Mouse (Mus musculus): Measurements from ENCODE around the gene Tmem262. TPM values are rescaled to one million over a fixed set of nuclear protein-coding genes. Genes with fewer than 3 reads are reported as not detected.

Tmem262 gene
- polyA plus RNA-seq, 1 experiment = not detected

- TF ChIP-seq CTCF (IDR thresholded peaks at IDR 0.05; ENCODE audit: borderline replicate concordance, insufficient read depth, low read depth, low read length) (no peak), POLR2A (IDR thresholded peaks at IDR 0.05; ENCODE audit: borderline replicate concordance, insufficient read depth, low read length) (no peak)
- Histone ChIP-seq H3K27ac (ENCODE audit: insufficient read depth, low read length) (peak overlapping the region; percentile 92), H3K4me1 (ENCODE audit: control insufficient read depth, insufficient read depth, low read length) (no peaks in the 10 kb centered on the region), H3K27me3 (ENCODE audit: control insufficient read depth, insufficient read depth, low read length) (no peaks in the 10 kb centered on the region), H3K4me3 (replicated peaks; ENCODE audit: insufficient read depth, low read depth, low read length) (peak overlapping the region; percentile 87)
- DNase-seq = no peak
- 9% methylated on average over 20 of the region's 20 CpGs for WGBS
These were observed 34.2 kb upstream of the Tmem262 start for GRCm38 (mm10) chr19:6045366-6046293.

- Histone ChIP-seq H3K27me3 (ENCODE audit: control insufficient read depth, insufficient read depth, low read length) (no peaks in the 10 kb centered on the region), H3K27ac (ENCODE audit: insufficient read depth, low read length) (peak within 1 kb of the TSS; percentile 96), H3K4me1 (ENCODE audit: control insufficient read depth, insufficient read depth, low read length) (no peaks in the 10 kb centered on the region; the same call in 1 of the 2 replicates), H3K4me3 (replicated peaks; ENCODE audit: insufficient read depth, low read depth, low read length) (peak within 1 kb of the TSS; percentile 87)
- under 1% methylated on average over 65 of the region's 65 CpGs for WGBS
- TF ChIP-seq CTCF (IDR thresholded peaks at IDR 0.05; ENCODE audit: borderline replicate concordance, insufficient read depth, low read depth, low read length) (no peak), POLR2A (IDR thresholded peaks at IDR 0.05; ENCODE audit: borderline replicate concordance, insufficient read depth, low read length) (peak; percentile 78)
- DNase-seq = peak; percentile 94 to 96
These were observed 33.3 kb upstream of the Tmem262 start, which contains the start of gene Syvn1 for GRCm38 (mm10) chr19:6046294-6047153. Syvn1 (plus strand) TSS chr19:6046576.

DNA sequence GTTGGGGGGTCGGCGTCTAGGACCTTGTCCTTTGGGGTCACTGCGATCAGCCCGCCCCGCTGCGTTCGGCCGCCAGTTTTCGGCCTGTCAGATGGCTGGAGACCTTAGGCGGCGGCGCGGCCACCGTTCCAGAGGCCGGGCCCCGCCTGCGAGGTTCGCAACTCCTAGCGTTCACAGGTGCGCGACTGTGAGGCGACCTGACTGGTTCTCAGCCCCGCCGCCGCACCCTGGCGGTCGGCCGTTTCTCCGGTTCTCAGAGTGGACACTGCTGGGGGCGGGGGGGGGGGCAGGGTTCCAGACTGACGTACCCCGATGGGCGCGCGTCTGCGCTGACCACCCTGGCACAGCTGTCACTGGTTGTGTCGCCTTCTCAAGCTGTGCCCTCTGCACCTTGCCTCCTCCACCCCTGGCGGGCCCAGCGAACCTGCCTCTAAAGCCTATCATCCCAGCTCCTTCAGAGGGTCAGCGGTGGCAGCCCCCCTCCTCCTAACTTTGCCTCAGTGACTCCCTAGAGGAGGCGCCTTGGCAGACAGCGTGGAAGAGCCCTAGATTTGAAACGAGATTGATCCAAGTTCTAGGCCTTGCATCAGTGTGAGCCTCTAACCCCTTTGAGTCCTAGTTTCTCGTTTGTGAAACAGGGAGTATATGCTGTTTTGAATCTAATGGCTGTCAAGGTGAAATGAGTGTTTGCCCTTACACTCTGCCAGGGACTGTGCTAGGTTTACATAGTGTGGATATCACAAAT is 32.5 kb upstream of the Tmem262 start:
- DNase-seq = no peak
- no peak for TF ChIP-seq POLR2A (IDR thresholded peaks at IDR 0.05; ENCODE audit: borderline replicate concordance, insufficient read depth, low read length)
- TF ChIP-seq CTCF (IDR thresholded peaks at IDR 0.05; ENCODE audit: borderline replicate concordance, insufficient read depth, low read depth, low read length) = no peak
- 1% methylated on average over 41 of the region's 44 CpGs for WGBS
- no peaks in the 10 kb centered on the region for H3K27me3 ChIP-seq (ENCODE audit: control insufficient read depth, insufficient read depth, low read length)
- peak overlapping the region; percentile 87 for H3K4me3 ChIP-seq (replicated peaks; ENCODE audit: insufficient read depth, low read depth, low read length)
- no peaks in the 10 kb centered on the region; the same call in 1 of the 2 replicates for H3K4me1 ChIP-seq (ENCODE audit: control insufficient read depth, insufficient read depth, low read length)
- H3K27ac ChIP-seq (ENCODE audit: insufficient read depth, low read length) = peak overlapping the region; percentile 64; the same call in 1 of the 2 replicates

GRCm38 (mm10) chr19:6047899-6048166 is 32.0 kb upstream of the Tmem262 start:
- DNase-seq = peak in 1 of 2 experiments; percentile 27
- Histone ChIP-seq H3K4me3 (replicated peaks; ENCODE audit: insufficient read depth, low read depth, low read length) (peak overlapping the region; percentile 87), H3K27me3 (ENCODE audit: control insufficient read depth, insufficient read depth, low read length) (no peaks in the 10 kb centered on the region), H3K4me1 (ENCODE audit: control insufficient read depth, insufficient read depth, low read length) (no peaks in the 10 kb centered on the region; the same call in 1 of the 2 replicates), H3K27ac (ENCODE audit: insufficient read depth, low read length) (no peak overlapping the region)
- TF ChIP-seq CTCF (IDR thresholded peaks at IDR 0.05; ENCODE audit: borderline replicate concordance, insufficient read depth, low read depth, low read length) = no peak
- TF ChIP-seq POLR2A (IDR thresholded peaks at IDR 0.05; ENCODE audit: borderline replicate concordance, insufficient read depth, low read length) = no peak
- 67% methylated on average over 8 of the region's 8 CpGs for WGBS

DNA sequence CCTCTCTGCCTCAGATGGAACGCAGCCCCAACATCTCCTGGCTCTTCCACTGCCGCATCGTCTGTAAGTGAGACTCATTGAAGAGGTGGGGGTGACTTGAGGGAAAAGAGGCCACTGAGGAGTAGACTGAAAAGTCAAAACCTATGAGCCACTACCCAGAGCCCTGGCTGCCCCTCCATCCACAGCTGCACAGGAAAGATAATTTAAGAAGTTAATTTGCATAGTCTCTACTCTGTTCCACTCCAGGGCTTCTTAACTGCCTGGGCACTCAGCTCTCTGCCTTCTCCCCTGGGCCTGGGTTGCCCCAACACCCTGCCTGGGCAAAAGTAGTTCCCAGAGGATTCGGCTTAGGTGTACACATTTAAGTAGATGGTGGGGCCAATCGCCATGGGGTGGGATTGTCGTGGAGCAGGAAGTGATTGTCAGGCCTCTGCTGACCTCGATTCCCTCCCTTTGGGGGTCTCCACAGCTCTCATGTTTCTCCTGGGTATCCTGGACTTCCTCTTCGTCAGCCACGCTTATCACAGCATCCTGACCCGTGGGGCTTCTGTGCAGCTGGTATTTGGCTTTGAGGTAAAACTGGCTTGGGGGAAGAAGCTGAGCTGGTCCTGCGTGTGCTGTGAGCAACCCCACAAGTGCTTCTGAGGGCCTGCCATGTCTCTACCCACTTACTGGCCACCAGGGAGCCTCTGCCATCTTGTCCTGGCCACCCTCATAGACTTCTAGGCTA is 31.0 kb upstream of the Tmem262 start:
- H3K27me3 ChIP-seq (ENCODE audit: control insufficient read depth, insufficient read depth, low read length) = no peaks in the 10 kb centered on the region
- H3K4me3 ChIP-seq (replicated peaks; ENCODE audit: insufficient read depth, low read depth, low read length) = no peak overlapping the region
- no peak overlapping the region for H3K27ac ChIP-seq (ENCODE audit: insufficient read depth, low read length)
- TF ChIP-seq POLR2A (IDR thresholded peaks at IDR 0.05; ENCODE audit: borderline replicate concordance, insufficient read depth, low read length) (no peak), CTCF (IDR thresholded peaks at IDR 0.05; ENCODE audit: borderline replicate concordance, insufficient read depth, low read depth, low read length) (no peak)
- H3K4me1 ChIP-seq (ENCODE audit: control insufficient read depth, insufficient read depth, low read length) = no peaks in the 10 kb centered on the region; the same call in 1 of the 2 replicates
- no peak for DNase-seq
- 85% methylated on average over 11 of the region's 11 CpGs for WGBS

DNA sequence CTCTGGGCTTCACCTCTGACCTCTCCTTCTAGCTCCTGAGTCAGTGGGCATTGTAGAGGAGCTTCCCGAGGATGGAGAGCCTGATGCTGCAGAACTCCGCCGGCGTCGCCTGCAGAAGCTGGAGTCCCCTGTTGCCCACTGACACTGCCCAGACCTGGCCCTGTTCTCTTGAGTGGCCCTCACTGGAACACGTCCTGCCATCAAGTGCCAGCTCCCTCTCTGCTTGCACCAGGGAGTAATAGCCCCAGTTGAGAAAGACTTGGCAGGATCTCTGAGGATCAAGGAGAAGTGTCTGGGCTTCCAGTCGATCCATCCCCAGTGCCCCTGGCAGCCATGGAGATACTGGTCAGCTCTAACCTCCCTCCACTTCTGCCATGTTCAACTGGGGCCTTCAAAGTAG is 27.3 kb upstream of the Tmem262 start:
- Histone ChIP-seq H3K4me1 (ENCODE audit: control insufficient read depth, insufficient read depth, low read length) (no peaks in the 10 kb centered on the region; the same call in 1 of the 2 replicates), H3K27ac (ENCODE audit: insufficient read depth, low read length) (no peak overlapping the region), H3K27me3 (ENCODE audit: control insufficient read depth, insufficient read depth, low read length) (no peaks in the 10 kb centered on the region), H3K4me3 (replicated peaks; ENCODE audit: insufficient read depth, low read depth, low read length) (no peak overlapping the region)
- DNase-seq = no peak
- TF ChIP-seq POLR2A (IDR thresholded peaks at IDR 0.05; ENCODE audit: borderline replicate concordance, insufficient read depth, low read length) = no peak
- TF ChIP-seq CTCF (IDR thresholded peaks at IDR 0.05; ENCODE audit: borderline replicate concordance, insufficient read depth, low read depth, low read length) = no peak
- 71% methylated on average over 7 of the region's 7 CpGs for WGBS

All from cerebellum, adult 2 months (tissue).